Mouse (Mus musculus) testis, adult 2 months (tissue): ENCODE data around the gene Kirrel3. TPM values are rescaled to one million over a fixed set of nuclear protein-coding genes. Genes with fewer than 3 reads are reported as not detected.

ENCODE experiments used
- H3K27ac ChIP-seq: fragments of 200-500 bp; 2 replicates; pipeline ENCODE4 v1.5.1; 2012; ENCODE audit warnings: low read depth, low read length; ENCODE audit not compliant: control insufficient read depth, insufficient read depth
- H3K27me3 ChIP-seq: fragments of 200-500 bp; 2 replicates; pipeline ENCODE4 v1.6.1; 2012; ENCODE audit warnings: mild to moderate bottlenecking, low read length, moderate library complexity; ENCODE audit not compliant: control insufficient read depth, insufficient read depth
- H3K36me3 ChIP-seq: fragments of 200-500 bp; 2 replicates; pipeline ENCODE4 v1.6.1; 2012; ENCODE audit warnings: mild to moderate bottlenecking, low read length; ENCODE audit not compliant: control insufficient read depth, insufficient read depth
- H3K4me1 ChIP-seq: fragments of 200-500 bp; 2 replicates; pipeline ENCODE4 v1.6.1; 2012; ENCODE audit warnings: low read length; ENCODE audit not compliant: control insufficient read depth, insufficient read depth
- H3K4me3 ChIP-seq: fragments of 200-500 bp; 2 replicates; pipeline ENCODE4 v1.5.1; 2012; ENCODE audit warnings: low read depth, mild to moderate bottlenecking, low read length, moderate library complexity, mixed read lengths; ENCODE audit not compliant: control insufficient read depth
- CTCF ChIP-seq: fragments of 200-500 bp; IDR thresholded peaks from 2 replicates; pipeline ENCODE4 v1.5.1; 2012; ENCODE audit warnings: low read depth, mild to moderate bottlenecking, inconsistent platforms, low read length, moderate library complexity; ENCODE audit not compliant: control insufficient read depth, insufficient read depth, insufficient replicate concordance
- POLR2A ChIP-seq: fragments of 200-500 bp; IDR thresholded peaks from 2 replicates; pipeline ENCODE4 v1.6.1; 2012; ENCODE audit warnings: low read depth, mild to moderate bottlenecking, inconsistent platforms, low read length, moderate library complexity; ENCODE audit not compliant: control insufficient read depth
- polyA plus RNA-seq: library from polyadenylated mRNA; depleted of rRNA; stranded (reverse); fragments of >200 nt; gene quantifications from 2 replicates; pipeline ENCODE4 v1.2.3, GENCODE M21; 2012

The Kirrel3 gene
- polyA plus RNA-seq, 1 experiment = 0.10 TPM

- no peaks in the 10 kb centered on the region for H3K36me3 ChIP-seq
- H3K4me1 ChIP-seq = no peaks in the 10 kb centered on the region
- no peak overlapping the region for H3K27ac ChIP-seq
- H3K27me3 ChIP-seq = no peaks in the 10 kb centered on the region
- no peak for TF ChIP-seq POLR2A
- TF ChIP-seq CTCF = no peak
- H3K4me3 ChIP-seq = no peak overlapping the region
Measured at GRCm38 (mm10) chr9:34806854-34807253, 321.2 kb downstream of the Kirrel3 start.

GRCm38 (mm10) chr9:34809993-34810513, 324.4 kb downstream of the Kirrel3 start:
- no peaks in the 10 kb centered on the region for H3K36me3 ChIP-seq
- no peak for TF ChIP-seq CTCF
- no peak for TF ChIP-seq POLR2A
- H3K27me3 ChIP-seq = no peaks in the 10 kb centered on the region
- H3K4me3 ChIP-seq = no peak overlapping the region
- no peak overlapping the region for H3K27ac ChIP-seq
- no peaks in the 10 kb centered on the region for H3K4me1 ChIP-seq

- Histone ChIP-seq H3K36me3 (no peaks in the 10 kb centered on the region), H3K4me3 (no peak overlapping the region), H3K4me1 (no peaks in the 10 kb centered on the region), H3K27ac (no peak overlapping the region), H3K27me3 (no peaks in the 10 kb centered on the region)
- TF ChIP-seq CTCF (no peak), POLR2A (no peak)
Measured at GRCm38 (mm10) chr9:34818325-34818976, 332.8 kb downstream of the Kirrel3 start.

- Histone ChIP-seq H3K27ac (no peak overlapping the region), H3K27me3 (no peaks in the 10 kb centered on the region), H3K4me3 (no peak overlapping the region), H3K4me1 (no peaks in the 10 kb centered on the region), H3K36me3 (no peaks in the 10 kb centered on the region)
- TF ChIP-seq CTCF (no peak), POLR2A (no peak)
Measured at GRCm38 (mm10) chr9:34824358-34825088, 338.8 kb downstream of the Kirrel3 start.

- Histone ChIP-seq H3K27me3 (no peaks in the 10 kb centered on the region), H3K36me3 (no peaks in the 10 kb centered on the region), H3K4me1 (no peaks in the 10 kb centered on the region), H3K27ac (no peak overlapping the region), H3K4me3 (no peak overlapping the region)
- TF ChIP-seq CTCF = no peak
- no peak for TF ChIP-seq POLR2A
Measured at GRCm38 (mm10) chr9:34825089-34825400, 339.4 kb downstream of the Kirrel3 start.

- H3K4me3 ChIP-seq = no peak overlapping the region
- H3K4me1 ChIP-seq = no peaks in the 10 kb centered on the region
- H3K36me3 ChIP-seq = no peaks in the 10 kb centered on the region
- no peak overlapping the region for H3K27ac ChIP-seq
- TF ChIP-seq CTCF = no peak
- TF ChIP-seq POLR2A = no peak
- H3K27me3 ChIP-seq = no peaks in the 10 kb centered on the region
Measured at GRCm38 (mm10) chr9:34825402-34826008, 339.8 kb downstream of the Kirrel3 start.

- TF ChIP-seq POLR2A = no peak
- TF ChIP-seq CTCF = no peak
- no peaks in the 10 kb centered on the region for H3K27me3 ChIP-seq
- H3K4me3 ChIP-seq = no peak overlapping the region
- no peaks in the 10 kb centered on the region for H3K4me1 ChIP-seq
- no peak overlapping the region for H3K27ac ChIP-seq
- no peaks in the 10 kb centered on the region for H3K36me3 ChIP-seq
Measured at GRCm38 (mm10) chr9:34830696-34831095, 345.0 kb downstream of the Kirrel3 start.
